Mouse (Mus musculus): ENCODE measurements around the gene Abcb10. TPM values are rescaled to one million over a fixed set of nuclear protein-coding genes. Genes with fewer than 3 reads are reported as not detected.

Gene Abcb10
- polyA plus RNA-seq, 1 experiment from 2014 or later: 22.2 TPM

GRCm38 (mm10) chr8:123990277-123991049, 7.5 kb upstream of the Abcb10 start:
- Histone ChIP-seq H3K27ac (ENCODE audit: low read depth) (no peak overlapping the region), H3K9me3 (ENCODE audit: control insufficient read depth, low read length) (no peaks in the 10 kb centered on the region), H3K36me3 (ENCODE audit: control insufficient read depth, insufficient read depth, low read length) (peaks cover 5% of the 10 kb centered on the region), H3K27me3 (replicated peaks; ENCODE audit: control insufficient read depth, insufficient read depth, low read length) (no peaks in the 10 kb centered on the region), H3K4me1 (replicated peaks; ENCODE audit: control insufficient read depth, insufficient read depth, low read length) (0 out of 2 replicates have a peak, but pooled peaks cover 5% of the 10 kb centered on the region), H3K4me3 (ENCODE audit: low read depth, low read length) (no peak overlapping the region), H3K9ac (ENCODE audit: low read length) (no peak overlapping the region), H3K4me2 (ENCODE audit: low read length) (no peak overlapping the region)
- 74% methylated on average over 13 of the region's 13 CpGs for whole genome bisulfite sequencing
- no peak for ATAC-seq (replicated peaks; ENCODE audit: low FRiP score, low TSS enrichment, low read depth)
- DNase-seq (ENCODE audit: low spot score): no peak

DNA sequence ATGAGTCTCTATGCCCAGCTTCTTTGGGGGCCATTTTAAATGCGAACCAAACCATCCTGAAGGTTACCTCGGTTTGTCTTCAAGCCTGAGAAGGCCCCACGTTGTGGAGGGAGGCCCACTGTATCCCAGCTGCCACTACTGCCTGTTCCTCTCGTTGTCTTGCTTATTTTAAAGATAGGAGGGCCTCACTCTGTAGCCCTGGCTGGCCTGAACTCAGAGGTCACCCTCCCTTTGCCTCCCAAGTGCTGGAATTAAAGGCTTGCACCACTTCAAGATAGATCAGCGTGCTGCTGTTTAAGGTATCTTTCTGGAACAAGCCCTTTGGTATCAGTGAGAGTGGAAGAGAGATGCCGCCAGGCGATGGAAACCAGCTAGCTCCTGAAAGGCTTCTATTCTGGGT, 6.2 kb upstream of the Abcb10 start:
- DNase-seq (ENCODE audit: low spot score) (no peak), ATAC-seq (replicated peaks; ENCODE audit: low FRiP score, low TSS enrichment, low read depth) (no peak)
- no peak overlapping the region for H3K4me2 ChIP-seq (ENCODE audit: low read length)
- WGBS: 53% methylated on average over 7 of the region's 7 CpGs
- H3K9me3 ChIP-seq (ENCODE audit: control insufficient read depth, low read length): no peaks in the 10 kb centered on the region
- H3K27ac ChIP-seq (ENCODE audit: low read depth): no peak overlapping the region
- 0 out of 2 replicates have a peak, but pooled peaks cover 5% of the 10 kb centered on the region for H3K4me1 ChIP-seq (replicated peaks; ENCODE audit: control insufficient read depth, insufficient read depth, low read length)
- H3K4me3 ChIP-seq (ENCODE audit: low read depth, low read length): no peak overlapping the region
- H3K36me3 ChIP-seq (ENCODE audit: control insufficient read depth, insufficient read depth, low read length): no peaks in the 10 kb centered on the region
- no peak overlapping the region for H3K9ac ChIP-seq (ENCODE audit: low read length)
- no peaks in the 10 kb centered on the region for H3K27me3 ChIP-seq (replicated peaks; ENCODE audit: control insufficient read depth, insufficient read depth, low read length)

DNA sequence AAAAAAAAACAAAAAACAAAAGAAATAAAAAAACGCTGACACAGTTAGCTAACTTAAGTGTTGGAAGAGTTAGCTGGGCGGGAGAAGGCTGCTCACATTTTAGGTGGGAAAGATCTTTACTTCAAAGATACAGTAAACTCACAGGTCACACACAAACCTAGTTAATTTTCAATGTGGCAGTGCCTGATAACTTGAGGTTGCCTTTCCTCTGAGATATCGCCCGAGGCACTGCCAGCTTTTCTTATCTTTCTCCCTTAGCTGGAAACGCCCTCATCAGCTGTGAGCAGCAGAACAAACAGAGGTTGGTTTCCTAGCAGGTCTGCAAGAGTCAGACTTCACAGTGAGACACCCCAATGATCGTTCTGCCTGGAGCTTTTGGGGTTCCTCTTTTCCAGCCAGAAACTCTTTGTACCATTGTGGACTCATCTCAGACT, 5.7 kb upstream of the Abcb10 start:
- ATAC-seq (replicated peaks; ENCODE audit: low FRiP score, low TSS enrichment, low read depth): no peak
- DNase-seq (ENCODE audit: low spot score): no peak
- H3K9me3 ChIP-seq (ENCODE audit: control insufficient read depth, low read length): no peaks in the 10 kb centered on the region
- H3K4me2 ChIP-seq (ENCODE audit: low read length): no peak overlapping the region
- no peak overlapping the region for H3K27ac ChIP-seq (ENCODE audit: low read depth)
- 0 out of 2 replicates have a peak, but pooled peaks cover 6% of the 10 kb centered on the region for H3K4me1 ChIP-seq (replicated peaks; ENCODE audit: control insufficient read depth, insufficient read depth, low read length)
- H3K36me3 ChIP-seq (ENCODE audit: control insufficient read depth, insufficient read depth, low read length): no peaks in the 10 kb centered on the region
- H3K27me3 ChIP-seq (replicated peaks; ENCODE audit: control insufficient read depth, insufficient read depth, low read length): no peaks in the 10 kb centered on the region
- WGBS: 59% methylated on average over 6 of the region's 6 CpGs
- no peak overlapping the region for H3K9ac ChIP-seq (ENCODE audit: low read length)
- H3K4me3 ChIP-seq (ENCODE audit: low read depth, low read length): no peak overlapping the region

DNA sequence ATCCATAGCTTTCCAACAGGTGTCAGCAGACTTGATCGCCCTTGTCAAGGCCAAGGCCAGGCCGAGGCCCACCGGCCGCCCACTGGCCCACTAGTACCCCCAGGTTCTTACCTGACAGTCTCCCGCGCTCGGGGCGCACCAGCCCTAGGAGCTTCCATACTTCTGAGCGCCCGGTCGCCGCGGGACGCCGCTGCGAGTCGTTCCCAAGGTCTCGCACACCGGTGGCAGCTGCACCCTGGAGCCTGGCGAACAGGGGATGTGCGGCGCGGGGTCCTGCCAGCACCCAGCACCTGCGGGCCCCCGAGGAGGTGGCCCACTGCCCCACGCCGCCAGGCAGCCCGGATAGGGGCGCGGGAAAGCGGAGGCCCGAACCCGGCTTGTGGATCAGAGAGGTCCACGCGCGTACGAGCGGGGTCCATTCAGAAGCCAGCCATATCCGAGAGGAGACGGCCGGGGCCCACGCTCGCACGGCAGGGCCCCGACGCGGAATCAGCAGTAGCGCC, 580 bp downstream of the Abcb10 start:
- DNase-seq (ENCODE audit: low spot score) (peak; percentile 84), ATAC-seq (replicated peaks; ENCODE audit: low FRiP score, low TSS enrichment, low read depth) (peak; percentile 48)
- under 1% methylated on average over 48 of the region's 48 CpGs for WGBS
- Histone ChIP-seq H3K27me3 (replicated peaks; ENCODE audit: control insufficient read depth, insufficient read depth, low read length) (no peaks in the 10 kb centered on the region), H3K36me3 (ENCODE audit: control insufficient read depth, insufficient read depth, low read length) (no peaks in the 10 kb centered on the region), H3K4me2 (ENCODE audit: low read length) (peak overlapping the region; percentile 84), H3K9ac (ENCODE audit: low read length) (peak overlapping the region; percentile 70), H3K4me3 (ENCODE audit: low read depth, low read length) (peak overlapping the region; percentile 82), H3K27ac (ENCODE audit: low read depth) (peak overlapping the region; percentile 91; the same call in 1 of the 2 replicates), H3K4me1 (replicated peaks; ENCODE audit: control insufficient read depth, insufficient read depth, low read length) (peaks cover 27% of the 10 kb centered on the region), H3K9me3 (ENCODE audit: control insufficient read depth, low read length) (no peaks in the 10 kb centered on the region)

DNA sequence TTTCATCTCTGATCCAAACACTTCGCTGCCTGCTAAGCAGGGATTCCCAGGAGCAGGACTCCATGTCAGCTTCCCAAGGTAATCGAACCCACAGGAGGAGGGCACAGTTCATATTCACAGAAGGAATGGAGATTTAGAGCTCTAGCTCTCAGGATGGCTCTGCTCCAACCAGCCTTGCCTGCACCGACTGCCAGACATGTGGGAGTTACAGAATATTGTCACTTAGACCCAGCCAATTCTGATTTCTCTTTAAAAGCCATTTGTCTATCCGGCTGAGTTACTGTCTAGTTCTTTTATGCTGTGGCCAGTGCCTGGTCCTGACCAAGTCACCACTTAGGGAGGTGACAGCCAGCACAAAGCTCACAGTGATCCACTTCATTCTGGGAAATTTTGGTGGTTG, 1.2 kb downstream of the Abcb10 start:
- Histone ChIP-seq H3K9me3 (ENCODE audit: control insufficient read depth, low read length) (no peaks in the 10 kb centered on the region), H3K27me3 (replicated peaks; ENCODE audit: control insufficient read depth, insufficient read depth, low read length) (no peaks in the 10 kb centered on the region), H3K4me3 (ENCODE audit: low read depth, low read length) (peak overlapping the region; percentile 82), H3K27ac (ENCODE audit: low read depth) (no peak overlapping the region), H3K4me1 (replicated peaks; ENCODE audit: control insufficient read depth, insufficient read depth, low read length) (peaks cover 27% of the 10 kb centered on the region), H3K4me2 (ENCODE audit: low read length) (peak overlapping the region; percentile 84), H3K9ac (ENCODE audit: low read length) (0 out of 2 replicates have a peak overlapping the region, but pooled peaks have one; percentile 20), H3K36me3 (ENCODE audit: control insufficient read depth, insufficient read depth, low read length) (no peaks in the 10 kb centered on the region)
- ATAC-seq (replicated peaks; ENCODE audit: low FRiP score, low TSS enrichment, low read depth) (no peak), DNase-seq (ENCODE audit: low spot score) (no peak)
- 49% methylated on average over 4 of the region's 4 CpGs for WGBS

GRCm38 (mm10) chr8:123980239-123980638, 2.7 kb downstream of the Abcb10 start:
- Histone ChIP-seq H3K27me3 (replicated peaks; ENCODE audit: control insufficient read depth, insufficient read depth, low read length) (no peaks in the 10 kb centered on the region), H3K4me3 (ENCODE audit: low read depth, low read length) (no peak overlapping the region), H3K36me3 (ENCODE audit: control insufficient read depth, insufficient read depth, low read length) (no peaks in the 10 kb centered on the region), H3K9me3 (ENCODE audit: control insufficient read depth, low read length) (no peaks in the 10 kb centered on the region), H3K4me1 (replicated peaks; ENCODE audit: control insufficient read depth, insufficient read depth, low read length) (peaks cover 27% of the 10 kb centered on the region), H3K27ac (ENCODE audit: low read depth) (no peak overlapping the region), H3K9ac (ENCODE audit: low read length) (no peak overlapping the region), H3K4me2 (ENCODE audit: low read length) (no peak overlapping the region)
- WGBS: 65% methylated on average over 4 of the region's 4 CpGs
- DNase-seq (ENCODE audit: low spot score) (no peak), ATAC-seq (replicated peaks; ENCODE audit: low FRiP score, low TSS enrichment, low read depth) (no peak)

DNA sequence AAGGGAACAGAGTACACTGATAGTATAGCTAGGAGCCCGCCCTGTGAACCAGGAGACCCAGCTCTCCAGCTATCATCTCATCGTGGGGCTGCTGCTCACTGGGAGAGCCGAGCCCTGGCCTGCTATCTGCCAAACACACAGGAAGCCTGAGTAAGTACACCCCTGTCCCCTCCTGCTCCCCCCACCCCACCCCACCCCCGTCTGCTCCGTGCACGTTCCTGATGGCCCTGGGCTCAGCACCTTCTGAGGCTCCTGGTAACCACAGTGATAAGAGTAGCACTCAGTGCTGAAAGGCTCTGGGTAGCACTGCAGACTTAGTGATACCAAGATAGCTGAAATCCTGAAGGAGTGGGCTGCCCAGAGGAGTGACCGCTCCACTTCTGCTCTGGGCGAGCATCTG, 4.0 kb downstream of the Abcb10 start:
- H3K4me2 ChIP-seq (ENCODE audit: low read length): peak overlapping the region; percentile 30; the same call in 1 of the 2 replicates
- ATAC-seq (replicated peaks; ENCODE audit: low FRiP score, low TSS enrichment, low read depth): no peak

DNA sequence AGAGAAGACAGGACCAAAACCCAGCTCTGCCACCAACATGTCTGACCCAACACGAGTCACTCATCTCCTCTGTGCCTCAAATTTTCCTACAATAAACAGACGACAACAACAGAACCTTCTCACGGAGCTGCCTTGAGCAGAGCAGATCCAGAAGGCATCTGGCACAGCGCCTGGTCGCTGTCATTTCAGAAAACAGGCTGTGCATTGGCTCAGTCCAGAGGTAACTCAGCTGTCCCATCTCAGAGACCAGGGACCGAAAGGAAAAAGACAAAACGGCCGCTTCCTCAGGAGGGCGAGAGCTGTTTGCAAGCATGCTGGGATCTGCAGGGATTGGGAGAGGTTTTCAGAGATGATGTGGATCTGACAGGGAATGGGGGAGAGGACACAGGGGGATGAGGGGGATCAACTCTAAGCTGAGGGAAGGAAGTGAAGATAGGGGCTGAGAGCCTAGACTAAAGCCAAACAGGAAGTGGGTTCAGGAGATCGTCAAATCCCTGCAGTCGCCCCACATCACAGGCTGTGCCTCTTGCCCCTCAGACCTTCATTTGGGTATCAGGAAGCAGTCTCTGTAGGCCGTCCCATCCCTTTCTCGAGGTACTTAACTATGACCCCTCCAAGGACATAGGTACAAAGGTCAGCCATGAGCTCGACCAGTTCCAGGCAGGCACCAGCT, 4.6 kb downstream of the Abcb10 start:
- Histone ChIP-seq H3K4me1 (replicated peaks; ENCODE audit: control insufficient read depth, insufficient read depth, low read length) (peaks cover 24% of the 10 kb centered on the region), H3K27me3 (replicated peaks; ENCODE audit: control insufficient read depth, insufficient read depth, low read length) (no peaks in the 10 kb centered on the region), H3K4me3 (ENCODE audit: low read depth, low read length) (no peak overlapping the region), H3K9ac (ENCODE audit: low read length) (peak overlapping the region; percentile 3; the same call in 1 of the 2 replicates), H3K27ac (ENCODE audit: low read depth) (peak overlapping the region; percentile 67), H3K4me2 (ENCODE audit: low read length) (peak overlapping the region; percentile 30), H3K36me3 (ENCODE audit: control insufficient read depth, insufficient read depth, low read length) (no peaks in the 10 kb centered on the region), H3K9me3 (ENCODE audit: control insufficient read depth, low read length) (no peaks in the 10 kb centered on the region)
- DNase-seq (ENCODE audit: low spot score) (peak; percentile 66), ATAC-seq (replicated peaks; ENCODE audit: low FRiP score, low TSS enrichment, low read depth) (no peak)
- WGBS: 23% methylated on average over 14 of the region's 14 CpGs

More for the DNA sequence above, 4.0 kb downstream of the Abcb10 start:
- H3K9me3 ChIP-seq (ENCODE audit: control insufficient read depth, low read length): no peaks in the 10 kb centered on the region
- H3K36me3 ChIP-seq (ENCODE audit: control insufficient read depth, insufficient read depth, low read length): no peaks in the 10 kb centered on the region
- H3K4me1 ChIP-seq (replicated peaks; ENCODE audit: control insufficient read depth, insufficient read depth, low read length): peaks cover 27% of the 10 kb centered on the region
- H3K9ac ChIP-seq (ENCODE audit: low read length): no peak overlapping the region
- DNase-seq (ENCODE audit: low spot score): no peak
- peak overlapping the region; percentile 67 for H3K27ac ChIP-seq (ENCODE audit: low read depth)
- H3K4me3 ChIP-seq (ENCODE audit: low read depth, low read length): no peak overlapping the region
- H3K27me3 ChIP-seq (replicated peaks; ENCODE audit: control insufficient read depth, insufficient read depth, low read length): no peaks in the 10 kb centered on the region
- WGBS: 51% methylated on average over 8 of the region's 8 CpGs
